Mouse (Mus musculus): ENCODE data around the gene Dcxr. TPM values are rescaled to one million over a fixed set of nuclear protein-coding genes. Genes with fewer than 3 reads are reported as not detected.
"Not testable (repeated sequence)": the region's sequence is repeated elsewhere in the genome, so short reads cannot be mapped to it uniquely, and the experiment has no call there.

The Dcxr gene
- 10 to 100 TPM in 2 of 4 experiments, 1 to 10 TPM in 2; 7.9 to 12.9 (median 9.4) TPM for total RNA-seq (2022)

GRCm38 (mm10) chr11:120727169-120727527, at the start of gene Dcxr:
Dcxr (minus strand) TSS chr11:120727281.
- no peak for DNase-seq (ENCODE audit: low spot score in 2 of 2)

- peak; percentile 68 to 85 for DNase-seq (ENCODE audit: low spot score in 2 of 2)
Observed at GRCm38 (mm10) chr11:120775774-120776469, 48.8 kb upstream of the Dcxr start.

GRCm38 (mm10) chr11:120773463-120774190, 46.5 kb upstream of the Dcxr start:
- no peak for DNase-seq (ENCODE audit: low spot score in 2 of 2)

- DNase-seq (ENCODE audit: low spot score in 2 of 2), result no peak
Observed at GRCm38 (mm10) chr11:120772749-120773148, 45.7 kb upstream of the Dcxr start.

GRCm38 (mm10) chr11:120768206-120768605, 41.1 kb upstream of the Dcxr start:
- no peak for DNase-seq (ENCODE audit: low spot score in 2 of 2)

GRCm38 (mm10) chr11:120767023-120767422, 39.9 kb upstream of the Dcxr start:
- not testable (repeated sequence) for DNase-seq (ENCODE audit: low spot score in 2 of 2)

- DNase-seq (ENCODE audit: low spot score in 2 of 2), result not testable (repeated sequence)
Observed at GRCm38 (mm10) chr11:120763121-120763999, 36.3 kb upstream of the Dcxr start.

- not testable (repeated sequence) for DNase-seq (ENCODE audit: low spot score in 2 of 2)
Observed at GRCm38 (mm10) chr11:120762672-120763041, 35.6 kb upstream of the Dcxr start, which contains the start of gene Hmga1b. Hmga1b (plus strand) TSS chr11:120762794.

GRCm38 (mm10) chr11:120761811-120762671, 35.0 kb upstream of the Dcxr start:
- DNase-seq (ENCODE audit: low spot score in 2 of 2), result no peak

- DNase-seq (ENCODE audit: low spot score in 2 of 2), result no peak
Observed at GRCm38 (mm10) chr11:120760236-120760635, 33.2 kb upstream of the Dcxr start.

GRCm38 (mm10) chr11:120751606-120752005, 24.5 kb upstream of the Dcxr start:
- DNase-seq (ENCODE audit: low spot score in 2 of 2), result no peak

GRCm38 (mm10) chr11:120749430-120749829, 22.3 kb upstream of the Dcxr start:
- DNase-seq (ENCODE audit: low spot score in 2 of 2), result no peak

GRCm38 (mm10) chr11:120747974-120748373, 20.9 kb upstream of the Dcxr start:
- DNase-seq (ENCODE audit: low spot score in 2 of 2), result no peak

GRCm38 (mm10) chr11:120744121-120744701, 17.1 kb upstream of the Dcxr start:
- no peak for DNase-seq (ENCODE audit: low spot score in 2 of 2)

- no peak for DNase-seq (ENCODE audit: low spot score in 2 of 2)
Observed at GRCm38 (mm10) chr11:120740981-120741380, 13.9 kb upstream of the Dcxr start.

GRCm38 (mm10) chr11:120736424-120736823, 9.3 kb upstream of the Dcxr start:
- DNase-seq (ENCODE audit: low spot score in 2 of 2), result no peak

GRCm38 (mm10) chr11:120733521-120733920, 6.4 kb upstream of the Dcxr start:
- DNase-seq (ENCODE audit: low spot score in 2 of 2), result no peak

- no peak for DNase-seq (ENCODE audit: low spot score in 2 of 2)
Observed at GRCm38 (mm10) chr11:120731858-120732680, 5.0 kb upstream of the Dcxr start, which contains the start of gene Cbr2. Cbr2 (minus strand) TSS chr11:120732114.

- no peak for DNase-seq (ENCODE audit: low spot score in 2 of 2)
Observed at GRCm38 (mm10) chr11:120731395-120731794, 4.3 kb upstream of the Dcxr start.
